Mouse (Mus musculus): ENCODE measurements around the gene Acot3.

GRCm38 (mm10) chr12:84101493-84101845, 49.5 kb downstream of the Acot3 start:
- no peak for TF ChIP-seq CTCF (IDR thresholded peaks at IDR 0.05; ENCODE audit: low read depth, low read length)
- TF ChIP-seq POLR2A (IDR thresholded peaks at IDR 0.05; ENCODE audit: insufficient read depth, low read length) = no peak
- TF ChIP-seq EP300 (IDR thresholded peaks at IDR 0.05; ENCODE audit: insufficient read depth, low read depth, low read length) = no peak

Data from ES-Bruce4 (cell line).